Mouse (Mus musculus) layer of hippocampus, postnatal 14 days (tissue): ENCODE data around the gene Timm50. TPM values are rescaled to one million over a fixed set of nuclear protein-coding genes. Genes with fewer than 3 reads are reported as not detected.

Source experiments
- DNase-seq, 2 experiments: peaks; one replicate each; pipeline ENCODE4 v3.0.0; 2021 to 2022; ENCODE audit warnings: low spot score in 2 of 2, mixed read lengths in 1 of 2
- total RNA-seq, 2 experiments: library from RNA; stranded (reverse); gene quantifications; 2 replicates each; pipeline ENCODE4 v1.2.3; 2021

The Timm50 gene
- total RNA-seq, 2 experiments from 2014 or later = 40.1 to 44.8 TPM

DNA sequence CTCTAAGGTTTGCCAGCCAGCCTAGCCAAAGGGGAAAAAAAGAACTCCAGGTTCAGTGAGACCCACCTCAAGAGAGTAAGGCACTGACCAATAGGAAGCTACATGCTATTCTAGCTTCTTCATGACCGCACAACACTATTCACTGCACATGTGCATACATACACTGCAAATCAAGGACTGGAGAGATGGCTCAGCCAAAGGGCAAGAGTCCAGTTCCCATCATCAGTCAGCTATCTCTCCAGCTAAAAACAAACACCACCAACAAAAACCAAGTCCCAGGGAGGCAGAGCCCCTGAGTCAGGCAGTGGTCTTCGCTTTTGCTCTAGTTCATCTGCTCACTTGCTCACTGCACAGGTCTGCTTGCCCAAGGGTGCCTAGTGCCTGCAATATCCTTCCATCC is 16.4 kb upstream of the Timm50 start:
- DNase-seq = no peak

DNA sequence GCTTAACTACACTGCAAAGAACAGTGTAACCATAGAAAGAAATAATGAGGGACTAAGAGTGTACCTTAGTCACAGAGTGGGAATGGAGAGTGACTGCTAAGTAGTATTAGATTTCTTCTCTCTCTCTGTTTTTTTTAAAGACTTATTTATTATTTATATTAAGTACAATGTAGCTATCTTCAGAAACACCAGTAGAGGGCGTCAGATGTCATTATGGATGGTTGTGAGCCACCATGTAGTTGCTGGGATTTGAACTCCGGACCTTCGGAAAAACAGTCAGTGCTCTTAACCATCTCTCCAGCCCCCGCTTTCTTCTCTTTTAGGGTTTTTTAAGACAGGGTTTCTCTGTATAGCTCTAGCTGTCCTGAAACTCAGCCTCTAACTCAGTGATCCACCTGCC is 14.6 kb upstream of the Timm50 start:
- no peak for DNase-seq

DNA sequence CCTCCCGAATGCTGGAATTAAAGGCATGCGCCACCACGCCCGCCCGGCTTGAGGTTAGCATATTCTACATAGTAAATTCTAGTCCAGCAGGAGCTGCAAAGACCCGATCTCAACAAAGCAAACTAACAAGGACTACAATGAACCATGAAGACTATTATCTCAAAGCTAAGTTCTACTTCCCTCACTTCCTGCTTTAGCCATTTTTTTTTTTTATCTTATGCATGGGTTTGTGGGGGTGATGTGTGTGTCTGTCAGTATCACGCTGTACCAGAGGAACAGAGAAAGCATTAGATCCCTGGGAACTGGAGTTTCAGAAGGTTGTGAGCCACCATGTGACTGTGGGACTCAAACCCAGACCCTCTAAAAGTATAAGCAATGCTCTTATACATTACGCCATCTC is 13.4 kb upstream of the Timm50 start:
- no peak for DNase-seq

DNA sequence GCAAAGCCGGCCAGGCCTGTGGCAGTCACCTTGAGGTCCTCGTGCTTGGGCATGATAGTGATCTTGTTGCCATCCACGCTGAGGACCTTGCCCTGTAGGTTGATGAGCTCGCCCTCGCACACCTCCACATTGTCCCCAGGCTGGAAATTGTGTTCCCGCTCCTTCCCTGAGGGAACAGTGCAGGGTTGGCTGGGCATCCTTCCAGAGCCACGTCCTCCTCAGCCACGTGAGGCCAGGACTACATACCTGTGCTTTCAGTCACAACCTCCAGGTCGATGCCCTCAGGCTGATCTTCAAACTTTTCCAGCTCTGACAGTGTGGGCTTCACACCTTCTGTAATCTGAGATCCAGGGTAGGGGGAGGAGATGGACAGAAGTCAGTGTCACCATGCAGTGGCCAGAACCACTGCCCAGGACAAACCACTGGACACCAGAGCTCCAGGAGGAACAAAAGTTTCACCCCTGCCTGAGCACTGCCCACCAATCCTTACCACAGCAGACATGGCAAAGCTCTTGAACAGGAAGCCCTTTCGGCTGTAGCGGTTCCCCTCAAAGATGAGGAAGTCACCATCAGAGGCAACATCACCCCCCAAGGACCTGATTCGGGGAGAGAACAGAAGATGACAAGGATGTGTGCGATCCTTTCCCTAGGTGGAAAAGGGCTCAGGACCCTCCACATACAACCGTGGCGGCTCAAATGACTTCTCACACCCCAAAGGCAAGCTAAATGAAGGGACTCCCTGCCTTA is 10.3 kb upstream of the Timm50 start:
- no peak for DNase-seq

DNA sequence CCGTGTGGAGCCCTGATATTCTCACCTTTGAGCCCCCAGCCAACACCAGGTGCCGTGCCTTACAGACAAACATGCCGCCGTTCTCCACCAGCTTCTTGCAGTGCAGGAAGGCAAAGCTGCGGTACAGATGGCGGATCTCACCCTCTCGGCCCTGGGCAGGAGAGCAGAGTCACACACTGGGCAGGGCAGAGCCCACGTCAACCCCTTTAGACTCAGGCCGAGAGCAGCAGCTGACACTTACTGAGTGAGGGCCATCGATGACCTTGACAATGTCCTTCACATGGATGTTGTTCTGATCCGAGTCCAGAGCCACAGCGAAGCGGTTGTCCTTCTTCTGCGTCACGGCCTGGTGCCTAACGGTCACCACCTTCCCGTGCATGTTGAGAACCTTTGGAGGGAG is 6.8 kb upstream of the Timm50 start:
- DNase-seq = no peak

DNA sequence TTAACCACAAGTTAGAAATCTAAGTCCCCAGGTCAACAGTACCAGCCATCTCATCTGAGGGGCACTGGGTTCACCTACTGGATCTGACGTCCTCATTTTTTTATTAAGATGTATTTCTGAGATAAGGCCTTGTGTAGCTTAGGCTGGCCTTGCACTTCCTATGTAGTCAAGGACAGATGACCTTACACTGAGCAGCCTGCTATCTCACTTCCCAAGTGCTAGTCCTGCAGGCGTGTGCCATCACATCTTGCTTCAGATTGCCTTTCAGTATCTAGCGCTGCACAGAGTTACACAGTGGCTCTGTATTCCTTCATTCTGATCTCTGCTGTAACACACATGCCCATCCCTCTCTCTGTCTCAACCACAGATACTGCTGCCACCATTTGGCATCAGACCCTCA is 6.2 kb upstream of the Timm50 start:
- no peak for DNase-seq

DNA sequence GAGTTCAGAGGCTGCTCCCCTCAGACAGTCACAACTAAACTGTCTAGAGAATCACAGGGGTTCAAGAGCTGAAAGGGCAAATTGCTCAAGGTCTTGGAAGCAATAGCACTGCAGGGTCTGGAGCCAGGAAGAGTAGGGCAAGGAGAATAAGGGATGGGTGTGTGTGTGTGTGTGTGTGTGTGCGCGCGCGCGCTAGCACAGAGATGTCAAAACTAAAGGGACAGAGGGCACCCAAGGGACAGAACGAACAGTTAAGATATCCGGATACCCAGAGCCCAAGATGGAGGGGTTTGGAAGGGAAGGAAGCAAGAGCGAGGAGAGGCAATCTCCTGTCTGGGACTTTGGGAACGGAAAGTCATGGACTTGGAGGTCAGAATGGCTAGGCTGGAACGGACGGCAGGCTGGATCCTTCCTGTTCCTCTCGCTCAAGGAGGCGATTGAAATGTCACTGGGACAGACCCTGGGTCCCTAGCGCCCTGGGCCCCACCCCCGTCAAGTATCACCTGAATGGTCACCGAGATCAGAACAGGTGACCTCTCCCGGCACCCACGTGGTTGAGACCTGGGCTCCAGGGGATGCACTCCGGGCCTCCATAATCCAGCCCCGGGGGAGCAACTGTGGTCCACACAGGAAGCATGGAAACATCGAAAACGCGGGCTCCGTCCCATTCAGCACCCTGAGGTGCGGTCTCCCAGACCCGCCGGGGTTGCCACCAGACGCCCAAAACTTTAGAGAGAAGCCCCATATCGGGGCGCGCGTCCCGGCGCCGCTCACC is 534 bp downstream of the Timm50 start:
- no peak for DNase-seq

DNA sequence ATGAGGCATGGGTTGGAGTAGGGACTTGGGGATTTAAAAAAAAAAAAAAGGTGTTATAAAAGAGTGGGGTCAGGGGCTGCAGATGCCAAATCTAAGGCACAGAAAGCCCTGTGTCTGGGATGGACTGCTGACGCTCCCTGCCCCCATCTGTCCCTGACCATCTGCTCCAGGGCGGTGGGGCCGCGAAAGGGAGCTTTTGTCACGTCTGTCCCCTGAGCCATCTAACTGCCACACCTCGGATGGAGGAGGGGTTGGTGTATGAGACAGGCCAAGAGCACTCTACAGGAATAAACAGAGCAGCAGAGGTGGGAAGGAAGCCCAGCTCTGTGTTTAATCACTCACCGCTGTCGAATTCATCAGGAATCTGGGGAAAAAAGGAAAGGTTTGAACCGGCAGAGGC is 2.1 kb downstream of the Timm50 start:
- DNase-seq = no peak

DNA sequence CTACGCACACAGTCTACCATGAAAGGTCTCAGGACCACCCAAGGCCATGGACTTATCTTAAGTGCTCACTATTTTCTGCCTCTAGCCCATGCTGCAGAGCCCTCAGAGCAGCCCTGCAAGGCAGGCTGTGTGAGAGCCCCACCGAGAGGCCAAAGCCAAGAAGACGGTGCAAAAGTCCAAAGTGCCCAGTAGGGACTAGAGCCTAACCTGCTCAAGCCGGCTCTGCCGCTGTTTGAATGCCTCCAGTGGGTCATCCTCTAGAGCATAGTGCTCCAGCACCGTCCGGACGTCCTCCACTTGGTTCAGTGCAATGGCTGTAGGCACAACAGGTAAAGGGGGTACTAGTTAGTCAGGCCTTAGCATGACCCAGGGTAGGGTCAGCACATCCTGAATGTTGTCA is 5.7 kb downstream of the Timm50 start:
- DNase-seq = no peak

DNA sequence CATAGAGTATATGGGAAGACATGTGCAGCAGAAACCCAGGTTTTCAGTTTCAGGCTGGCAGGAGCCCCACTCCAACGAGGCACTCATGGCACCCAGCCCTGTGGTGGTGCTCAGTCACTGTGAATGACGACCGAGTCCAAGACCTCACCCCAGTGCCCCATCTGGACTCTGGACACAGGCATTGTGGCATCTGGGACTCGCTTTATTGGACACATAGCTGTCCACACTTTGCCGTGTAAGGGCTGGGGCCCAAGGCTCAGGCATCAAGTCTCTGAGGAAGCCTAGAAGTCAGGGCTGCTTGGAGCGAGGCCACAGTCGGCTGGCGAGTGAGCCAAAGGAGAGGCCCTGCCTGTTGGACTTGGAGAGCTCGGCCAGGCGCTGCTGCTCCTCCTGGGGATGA is 6.2 kb downstream of the Timm50 start:
- DNase-seq = no peak

DNA sequence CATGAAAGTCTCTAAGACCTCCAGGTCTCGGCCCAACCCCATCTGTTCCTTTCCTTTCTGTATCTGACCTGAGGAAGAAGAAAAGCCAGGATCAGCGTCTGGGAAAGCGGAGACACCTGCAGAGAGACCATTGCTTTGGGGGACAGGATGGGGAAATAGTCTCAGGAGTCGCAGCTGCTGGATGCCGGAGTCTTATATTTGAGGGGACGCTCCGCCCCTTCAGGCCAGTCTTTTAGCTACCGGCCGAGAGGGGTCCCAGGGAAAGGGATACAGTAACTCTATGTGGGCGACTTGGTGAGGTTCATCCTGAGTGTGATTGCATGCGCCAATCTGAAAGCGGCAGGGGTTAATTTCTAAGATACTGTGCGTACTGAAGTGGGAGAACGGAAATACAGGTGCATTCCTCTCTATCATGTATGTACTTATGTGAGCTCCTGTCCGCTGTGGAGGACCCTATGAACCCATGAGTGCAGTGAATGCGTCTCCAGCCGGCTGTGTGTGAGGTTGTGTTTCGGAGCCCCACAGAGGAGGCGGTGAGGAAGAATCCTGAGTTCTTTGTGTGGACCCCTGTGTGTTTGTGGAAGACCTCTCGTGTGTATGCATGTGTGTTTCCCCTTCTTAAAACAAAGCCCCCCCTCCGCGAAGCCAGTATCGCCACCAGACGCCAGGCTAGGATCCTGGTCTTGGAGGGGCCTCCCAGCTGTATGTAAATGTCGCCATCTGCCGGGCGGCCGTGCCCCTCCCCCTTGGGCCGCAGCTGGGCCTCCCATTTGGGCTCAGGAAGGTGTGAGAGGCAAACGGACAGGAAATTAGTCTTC is 10.0 kb downstream of the Timm50 start, which contains the start of gene Dll3:
TSS of gene Dll3 (minus strand) at position 623 of the 818 bp plus-strand sequence.
- DNase-seq = peak in 1 of 2 experiments; percentile 45

DNA sequence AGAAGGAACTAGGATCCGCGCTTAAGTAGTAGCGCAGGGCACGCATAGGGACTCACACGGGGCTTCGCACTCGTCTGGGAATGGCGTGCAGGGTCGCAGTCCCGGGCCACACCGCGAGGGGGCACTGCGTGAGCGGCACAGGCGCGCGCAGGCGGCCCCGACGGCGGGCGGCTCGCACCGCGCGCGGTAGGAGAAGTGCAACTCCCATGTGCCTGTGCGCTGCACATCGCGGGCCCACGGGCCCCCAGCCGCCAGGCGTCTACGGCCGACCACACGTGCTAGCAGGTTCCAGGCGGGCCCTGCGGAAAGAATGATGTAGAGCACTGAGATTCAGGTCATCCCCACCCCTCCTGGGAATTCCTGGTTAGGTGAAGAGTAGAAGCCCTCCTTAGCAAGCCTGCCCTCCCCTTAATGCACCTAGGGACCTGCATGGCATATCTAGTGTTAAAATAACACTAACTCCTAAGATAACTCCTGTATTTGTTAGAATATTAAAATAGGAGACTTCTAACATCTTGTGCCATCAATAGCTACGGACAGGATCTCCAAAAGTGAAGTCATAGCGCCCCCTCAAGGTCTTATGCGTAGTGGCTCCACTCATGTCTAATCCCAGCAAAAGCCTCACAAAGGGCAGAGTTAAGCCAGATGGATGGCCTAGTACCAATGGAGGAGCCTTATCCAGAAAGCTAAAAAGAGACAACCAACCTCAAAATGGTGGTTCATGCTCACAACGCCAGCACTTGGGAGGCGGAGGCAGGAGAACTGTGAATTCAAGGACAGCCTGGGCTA is 12.8 kb downstream of the Timm50 start:
- peak; percentile 45 to 69 for DNase-seq

DNA sequence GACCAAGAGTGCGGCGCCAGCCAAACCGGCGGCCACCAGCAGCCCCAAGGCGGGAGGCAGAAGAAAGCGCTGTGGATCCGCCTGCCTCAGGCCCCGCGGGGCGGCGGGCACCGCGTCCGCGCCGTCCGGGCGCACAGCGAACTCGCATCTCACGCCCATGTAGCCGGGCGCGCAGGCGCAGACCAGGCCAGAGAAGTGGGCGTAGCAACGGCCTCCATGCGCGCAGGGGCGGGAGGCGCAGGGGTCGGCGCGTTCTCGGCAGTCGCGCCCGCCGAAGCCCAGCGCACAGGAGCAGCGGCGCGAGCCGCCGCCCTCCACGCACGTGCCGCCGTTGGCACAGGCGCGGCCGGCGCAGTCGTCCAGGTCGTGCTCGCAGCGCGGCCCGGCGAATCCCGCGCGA is 17.4 kb downstream of the Timm50 start:
- peak; percentile 66 to 73 for DNase-seq

DNA sequence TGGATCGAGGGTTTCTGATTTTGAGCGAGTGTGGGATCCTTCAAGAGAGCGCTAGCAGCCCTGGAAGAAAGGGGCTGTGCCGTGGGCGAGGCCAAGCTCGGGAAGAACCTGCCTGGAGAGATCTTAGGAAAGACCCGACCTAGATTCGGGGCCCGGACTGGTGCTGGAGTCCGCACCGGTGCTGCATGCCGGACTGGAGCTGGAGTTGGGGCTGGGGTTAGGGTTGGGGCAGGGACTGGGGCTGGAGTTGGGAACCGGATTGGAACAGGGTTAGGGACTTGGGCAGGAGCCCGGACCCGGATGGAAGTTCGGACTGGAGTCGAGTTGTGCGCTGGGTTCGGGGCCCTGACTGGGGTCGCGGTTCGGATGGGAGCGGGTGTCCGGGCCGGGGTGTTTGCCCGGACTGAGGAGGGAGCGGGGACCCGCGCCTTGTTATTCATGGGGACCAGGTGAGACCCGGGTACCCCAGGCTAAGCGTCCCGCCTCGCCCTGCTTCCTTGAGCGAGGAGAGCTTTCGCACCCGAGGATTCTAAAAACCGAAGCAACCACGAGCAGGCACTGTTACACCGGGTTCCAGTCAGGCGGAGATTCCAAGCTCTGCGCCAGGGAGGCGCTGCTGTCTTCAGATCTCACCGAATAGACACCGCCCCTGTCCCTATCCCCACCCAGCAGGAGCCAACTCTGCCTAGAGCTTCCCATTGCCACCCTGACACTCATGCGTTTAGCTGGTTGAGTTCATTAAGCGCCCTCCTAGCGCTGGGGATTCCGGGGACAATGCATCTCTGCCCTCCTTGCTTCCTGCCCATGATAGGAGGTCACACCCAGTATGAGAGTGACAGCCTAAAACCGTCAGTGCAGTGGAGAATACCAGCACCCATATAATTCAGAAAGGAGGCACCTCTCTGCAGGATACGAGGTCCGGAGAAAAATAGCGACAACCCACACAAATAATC is 21.0 kb downstream of the Timm50 start, which contains the start of gene Selenov:
TSS of gene Selenov (minus strand) at position 549 of the 953 bp plus-strand sequence.
- DNase-seq = peak in 1 of 2 experiments; percentile 57

DNA sequence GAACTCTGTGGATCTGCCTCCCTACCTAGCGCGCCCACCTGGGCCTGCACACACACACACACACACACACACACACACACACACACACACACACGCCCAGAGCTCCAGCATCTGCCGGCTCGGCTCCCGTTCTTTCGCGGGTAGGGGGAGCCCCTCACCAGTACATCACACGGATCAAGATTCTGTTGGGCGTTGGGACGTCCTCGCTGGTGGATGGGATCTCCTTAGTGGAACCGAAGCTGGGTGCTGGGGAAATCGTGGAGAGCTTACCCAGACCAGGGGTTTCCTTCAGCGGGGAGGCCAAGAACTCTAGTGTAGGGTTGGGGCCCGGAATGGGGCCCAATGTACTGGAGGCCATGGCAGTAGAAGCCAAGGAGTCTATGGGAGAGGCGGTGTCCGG is 21.7 kb downstream of the Timm50 start:
- DNase-seq = no peak

DNA sequence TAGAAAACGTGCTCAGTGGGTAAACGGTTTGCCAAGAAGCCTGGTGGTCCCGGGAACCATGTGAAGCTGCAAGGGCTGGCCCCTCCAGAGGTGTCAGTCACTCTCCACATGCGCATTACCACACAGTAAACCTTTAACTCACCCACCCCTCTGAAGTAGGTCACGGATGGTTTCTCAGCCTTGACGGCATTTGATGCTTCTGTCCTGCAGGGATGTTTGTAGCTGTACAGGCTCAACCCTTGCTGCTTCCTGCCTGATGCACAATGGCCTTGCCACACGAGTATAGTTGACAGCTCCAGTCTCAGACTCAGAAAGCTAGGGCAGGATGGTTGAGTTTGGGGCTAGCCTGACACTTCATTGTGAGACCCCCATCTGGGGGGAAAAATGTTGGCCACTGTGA is 31.2 kb downstream of the Timm50 start:
- DNase-seq = no peak

DNA sequence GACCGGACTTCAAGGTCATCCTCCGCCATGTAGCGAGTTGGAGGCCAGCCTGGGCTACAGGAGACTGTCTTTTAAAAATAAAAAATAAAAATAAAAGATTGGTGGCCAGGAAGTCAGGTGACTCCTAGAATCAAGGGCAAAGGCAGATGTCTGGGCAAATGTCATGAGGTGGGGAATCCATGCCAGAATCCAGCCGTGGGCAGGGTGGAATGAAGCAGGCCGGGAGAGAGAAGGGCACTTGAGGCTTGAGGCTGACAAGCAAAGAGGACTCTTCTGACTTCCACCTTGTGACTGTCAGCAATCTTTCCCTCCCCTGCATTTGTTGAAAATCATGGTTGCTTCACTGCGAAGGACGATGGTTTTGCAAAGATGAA is 33.6 kb downstream of the Timm50 start:
- DNase-seq = no peak

DNA sequence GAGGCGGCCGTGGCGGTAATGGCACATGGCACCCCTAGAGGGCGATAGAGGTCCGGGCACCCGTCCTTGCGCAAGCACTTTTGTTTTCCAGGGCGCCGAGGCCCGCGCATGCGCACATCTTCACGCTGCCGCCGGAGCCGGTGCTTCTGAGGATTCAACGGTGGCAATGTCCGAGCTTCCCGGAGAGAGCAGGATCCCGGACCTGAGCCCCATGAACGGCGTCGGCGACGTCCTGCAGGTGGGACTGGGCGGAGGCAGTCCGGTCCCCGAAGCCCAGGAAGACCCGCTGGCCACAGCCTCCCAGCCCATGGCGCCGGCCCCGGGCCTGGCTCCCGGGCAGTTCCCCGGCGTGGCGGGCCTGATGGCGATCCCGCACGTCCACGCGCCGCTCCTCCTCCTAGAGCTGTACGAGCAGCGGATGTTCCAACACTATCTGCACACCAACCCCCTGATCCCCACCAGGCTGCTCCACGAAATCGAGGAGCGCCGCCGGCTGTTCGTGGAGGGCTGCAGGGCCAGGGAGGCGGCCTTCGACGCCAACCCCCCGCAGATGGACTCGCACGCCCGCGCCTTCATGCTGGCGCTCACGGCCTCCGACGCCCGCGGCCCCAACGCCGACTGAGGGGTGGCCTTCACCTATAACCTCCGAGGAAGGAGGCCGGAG is 34.1 kb downstream of the Timm50 start, which contains the start of gene Eid2b:
TSS of gene Eid2b (plus strand) at position 125 of the 664 bp plus-strand sequence.
- DNase-seq = peak; percentile 97

DNA sequence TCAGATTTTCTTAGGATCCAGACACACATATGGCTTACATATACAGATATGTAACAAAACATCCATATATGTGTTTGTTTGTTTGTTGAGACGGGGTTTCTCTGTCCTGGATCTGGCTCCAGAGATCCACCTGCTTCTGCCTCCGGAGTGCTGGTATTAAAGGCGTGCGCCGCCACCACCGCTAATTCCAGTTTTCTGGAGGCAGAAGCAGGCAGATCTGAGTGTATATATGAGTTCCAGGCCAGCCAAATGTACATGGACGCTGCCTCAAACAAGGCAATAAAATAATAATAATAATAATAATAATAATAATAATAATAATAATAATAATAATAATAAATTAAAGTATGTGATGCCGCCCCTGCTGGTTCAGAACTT is 34.6 kb downstream of the Timm50 start:
- DNase-seq = no peak
